Mouse (Mus musculus) central nervous system, embryonic 14 days (tissue): ENCODE data around the gene Mapk11. TPM values are rescaled to one million over a fixed set of nuclear protein-coding genes. Genes with fewer than 3 reads are reported as not detected.

Experiments
- polyA plus RNA-seq: library from polyadenylated mRNA; depleted of rRNA; stranded (reverse); fragments of >200 nt; gene quantifications from 2 replicates; pipeline ENCODE4 v1.2.3, GENCODE M21; 2012; rRNA removed

The Mapk11 gene
- 63.8 and 66.3 TPM in 2 replicates for polyA plus RNA-seq

DNA sequence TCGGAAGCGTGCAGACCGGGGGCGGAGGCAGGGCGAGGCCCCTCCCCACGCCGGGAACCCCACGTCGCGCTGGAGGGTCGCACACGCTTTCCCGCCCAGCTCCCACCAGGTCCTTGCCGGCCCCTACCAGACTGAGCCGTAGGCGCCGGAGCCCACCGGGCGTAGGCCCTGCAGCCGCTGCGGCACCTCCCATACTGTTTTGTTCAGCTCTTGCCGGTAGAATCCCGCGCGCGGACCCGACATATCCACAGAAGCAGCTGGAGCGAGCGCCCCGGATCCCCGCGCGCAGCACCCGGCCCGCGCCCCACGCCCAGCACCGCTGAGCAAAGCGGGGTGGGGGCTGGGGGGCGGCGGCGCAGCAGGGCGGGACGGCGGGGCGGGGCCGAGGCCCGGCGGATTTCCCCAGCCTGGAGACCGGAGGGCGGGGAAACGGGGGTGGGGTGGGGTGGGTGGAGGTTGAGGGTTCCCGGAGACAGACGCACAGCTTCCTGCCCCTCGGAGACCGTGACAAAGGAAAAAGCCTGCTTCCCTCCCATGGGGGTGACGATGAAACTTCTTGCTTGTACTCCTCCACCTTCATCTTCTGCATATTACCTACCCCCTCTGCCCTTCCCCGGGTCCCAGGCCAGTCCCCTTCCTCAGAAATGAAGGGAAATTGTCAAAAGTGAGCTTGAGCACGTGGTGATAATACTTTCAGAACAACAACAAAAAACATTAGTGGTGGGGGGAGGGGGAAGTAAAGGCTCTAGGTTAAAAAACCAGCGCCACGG, at the start of gene Mapk11:
Gene Mapk11 (minus strand): TSS at position 358 of the 770 bp plus-strand sequence.

DNA sequence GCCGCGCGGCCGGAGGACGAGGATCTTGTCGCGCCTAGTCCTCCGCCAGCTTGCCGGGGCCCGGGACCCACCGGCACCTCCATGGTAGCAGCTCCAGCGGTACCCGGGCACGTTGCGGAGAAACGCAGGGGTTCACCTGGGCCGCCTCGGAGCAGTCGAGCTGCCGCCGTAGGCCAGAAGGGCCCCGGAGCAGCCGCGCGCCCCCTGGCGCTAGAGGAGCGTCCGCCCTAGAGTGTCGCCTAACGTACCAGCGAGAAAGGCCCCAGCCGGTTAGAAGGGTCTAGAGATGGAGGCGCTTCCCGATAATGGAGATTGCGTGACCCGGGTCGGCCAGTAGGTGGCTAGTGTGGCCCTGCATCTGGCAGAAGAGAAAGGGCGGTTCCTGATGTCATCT, 46.9 kb upstream of the Mapk11 start, which contains the start of gene Dennd6b:
Gene Dennd6b (minus strand): TSS at position 184 of the 394 bp plus-strand sequence.

DNA sequence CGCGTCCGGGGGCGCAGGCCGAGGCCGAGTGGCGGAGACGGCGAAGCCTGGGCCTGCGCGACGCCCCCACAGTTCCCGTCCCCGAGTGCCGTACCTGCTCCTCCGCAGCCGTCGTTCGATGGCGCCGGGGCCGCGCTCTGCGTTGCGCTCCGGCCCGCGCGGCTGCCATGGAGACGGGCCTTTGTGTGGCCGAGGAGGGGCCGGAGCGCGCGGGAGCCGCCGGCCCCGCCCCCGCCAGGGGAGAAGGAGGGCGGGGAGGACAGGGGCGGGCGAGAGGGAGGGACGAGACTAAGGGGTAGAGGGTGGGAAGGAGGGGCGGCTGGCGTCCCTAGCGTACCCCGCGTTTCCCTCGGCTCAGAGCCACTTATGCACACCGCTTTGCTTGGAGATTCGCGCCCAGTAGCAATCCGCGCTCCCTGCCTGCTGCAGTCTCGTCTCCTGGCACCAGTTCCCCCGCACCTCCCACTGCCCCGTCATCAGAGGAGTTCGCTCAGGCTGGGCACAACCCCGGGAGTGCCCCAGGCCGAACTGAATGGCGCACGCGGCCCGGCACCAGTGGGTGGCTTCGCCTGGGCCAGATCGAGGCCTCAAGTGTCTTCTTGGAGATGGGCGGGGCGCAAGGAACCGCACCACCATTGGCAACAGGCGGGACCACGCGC, 31.3 kb upstream of the Mapk11 start, which contains the start of gene Plxnb2:
Gene Plxnb2 (minus strand): TSS at position 218 of the 659 bp plus-strand sequence.

DNA sequence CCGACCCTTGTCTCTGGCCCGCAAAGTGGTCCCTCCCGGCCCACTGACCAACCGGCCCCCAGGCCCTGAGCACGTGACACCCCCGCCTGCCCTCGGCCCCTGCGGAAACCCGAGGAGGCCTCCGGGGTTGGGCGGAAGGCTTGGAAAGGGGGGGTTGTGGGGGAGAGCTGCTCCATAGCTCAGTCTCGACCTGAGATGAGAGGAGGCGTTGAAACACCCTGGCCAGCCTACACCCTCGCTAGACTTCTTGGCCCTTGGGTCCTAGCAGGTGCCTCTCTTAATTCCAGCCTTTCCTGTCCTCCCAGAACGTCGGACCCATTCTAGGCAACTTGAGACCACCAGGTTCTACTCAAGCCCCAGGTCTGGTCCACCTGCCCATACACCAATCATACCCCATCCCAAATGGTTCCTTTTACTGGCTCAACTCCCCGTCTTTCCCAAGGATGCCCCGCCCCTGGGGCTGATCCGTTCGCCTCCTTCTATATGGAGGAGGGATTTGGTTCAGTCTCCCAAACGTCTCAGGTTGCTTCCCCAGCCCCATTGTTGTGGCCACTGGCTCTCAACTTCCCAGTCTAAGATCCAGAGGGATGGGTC, 8.7 kb downstream of the Mapk11 start, which contains the start of gene Mapk12:
Gene Mapk12 (minus strand): TSS at position 45 of the 594 bp plus-strand sequence.

DNA sequence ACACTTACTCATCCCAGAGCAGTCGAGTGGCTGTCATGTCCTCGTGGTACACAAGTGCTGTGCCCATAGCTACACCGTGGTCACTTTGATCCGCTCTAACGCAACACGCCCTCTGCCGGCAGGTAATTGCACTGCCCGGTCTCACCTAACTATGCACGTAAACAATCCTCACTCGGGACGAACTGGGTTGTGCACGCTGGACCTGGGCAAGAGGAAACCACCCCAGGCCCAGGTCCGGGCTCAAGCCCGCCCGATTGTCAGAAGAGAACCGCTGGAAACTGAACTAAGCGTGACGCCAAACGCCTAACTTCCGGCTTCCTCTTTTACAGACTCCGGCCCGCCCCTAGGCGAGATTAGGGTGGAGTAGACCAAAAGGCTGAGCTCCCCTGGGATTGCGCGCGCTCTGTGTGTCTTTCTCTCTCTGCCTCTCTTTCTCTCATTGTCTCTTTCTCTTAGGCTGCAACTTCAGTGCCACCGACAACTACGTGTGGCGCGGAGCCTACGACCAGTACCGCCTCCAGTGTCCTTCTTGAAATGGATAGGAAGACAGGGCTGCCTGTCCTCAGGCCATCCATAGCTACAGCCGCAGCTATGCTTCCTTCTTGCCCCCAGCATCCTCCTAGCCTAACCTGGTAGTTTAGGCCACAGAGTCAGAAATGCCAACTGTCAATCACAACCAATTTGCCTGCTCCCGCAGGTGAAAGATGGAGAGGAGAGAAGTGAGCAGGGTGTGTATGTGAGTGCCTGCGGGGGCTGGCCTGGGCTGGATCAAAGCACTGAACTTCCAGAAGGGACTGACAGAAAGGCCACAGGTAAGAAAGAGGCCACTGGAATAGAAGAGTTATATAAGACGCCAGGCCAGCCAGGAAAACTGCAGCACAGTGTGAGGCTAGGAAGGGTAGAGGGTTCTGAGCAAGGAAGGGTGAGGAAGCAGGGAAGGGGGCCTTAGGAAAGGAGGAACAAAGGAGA, 20.8 kb downstream of the Mapk11 start, which contains the start of gene Hdac10:
Gene Hdac10 (minus strand): TSS at position 319 of the 969 bp plus-strand sequence.

DNA sequence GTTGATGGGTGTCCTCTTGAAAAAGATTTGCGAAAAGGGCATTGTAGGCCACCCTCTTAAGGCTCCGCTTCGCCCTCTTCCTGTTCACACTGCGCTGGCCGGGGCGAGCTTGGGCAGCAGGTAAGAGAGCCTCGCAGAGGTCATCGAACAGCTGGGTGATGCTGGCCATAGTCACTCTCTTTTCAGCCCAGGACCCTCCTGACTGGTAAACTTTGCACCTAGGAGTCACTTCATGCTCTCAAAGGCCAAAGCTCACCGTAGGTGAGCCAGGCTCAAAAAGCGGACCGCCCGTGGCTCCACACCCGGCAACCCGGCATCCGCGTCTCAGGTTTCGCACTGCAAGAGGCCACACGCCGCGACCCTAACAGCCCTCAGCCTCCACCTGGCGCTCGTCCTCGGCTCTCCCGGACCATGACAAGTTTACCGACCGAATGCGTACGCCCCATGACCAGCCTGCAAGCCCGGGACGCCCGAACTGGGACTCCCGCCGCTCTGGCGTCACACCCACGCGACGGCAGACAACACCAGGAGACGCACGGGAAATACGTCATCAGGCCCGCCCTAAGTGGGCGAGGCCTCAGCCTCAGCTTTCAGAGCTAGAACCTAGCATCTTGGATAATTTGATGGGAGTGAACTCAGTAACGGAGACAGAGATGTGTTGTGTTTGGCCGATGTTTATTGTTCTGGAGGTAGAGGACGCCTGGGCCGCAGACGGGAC, 26.6 kb downstream of the Mapk11 start, which contains the start of gene Tubgcp6:
Gene Tubgcp6 (minus strand): TSS at position 464 of the 718 bp plus-strand sequence.

Other genes with a start within 250 kb of the Mapk11 start
- gene Ttll8, start 195.2 kb downstream of the Mapk11 start, polyA plus RNA-seq, result 0.29 and 0.53 TPM in 2 replicates
- 9.9 and 17.6 TPM in 2 replicates for gene Mlc1, start 170.6 kb downstream of the Mapk11 start, polyA plus RNA-seq
- gene Mov10l1, start 166.7 kb downstream of the Mapk11 start, polyA plus RNA-seq, result not detected in 2 replicates
- 12.5 and 14.4 TPM in 2 replicates for gene Panx2, start 89.9 kb downstream of the Mapk11 start, polyA plus RNA-seq
- gene Trabd, start 74.5 kb downstream of the Mapk11 start, polyA plus RNA-seq, result 41.0 and 43.0 TPM in 2 replicates
- 38.6 and 40.2 TPM in 2 replicates for gene Selenoo, start 60.5 kb downstream of the Mapk11 start, polyA plus RNA-seq
- gene Tubgcp6, start 26.5 kb downstream of the Mapk11 start, polyA plus RNA-seq, result 39.6 and 40.3 TPM in 2 replicates
- gene Hdac10, start 20.9 kb downstream of the Mapk11 start, polyA plus RNA-seq, result 43.2 and 45.5 TPM in 2 replicates
- 15.5 TPM in 2 replicates for gene Mapk12, start 8.9 kb downstream of the Mapk11 start, polyA plus RNA-seq
- gene Plxnb2, start 31.2 kb upstream of the Mapk11 start, polyA plus RNA-seq, result 177 and 193 TPM in 2 replicates
- 137 and 147 TPM in 2 replicates for gene Dennd6b, start 46.9 kb upstream of the Mapk11 start, polyA plus RNA-seq
- gene Ppp6r2, start 61.9 kb upstream of the Mapk11 start, polyA plus RNA-seq, result 132 and 154 TPM in 2 replicates
- 177 and 203 TPM in 2 replicates for gene Sbf1, start 165.7 kb upstream of the Mapk11 start, polyA plus RNA-seq
- gene Adm2, start 173.1 kb upstream of the Mapk11 start, polyA plus RNA-seq, result 0.04 and 0.06 TPM in 2 replicates
- gene Miox, start 184.8 kb upstream of the Mapk11 start, polyA plus RNA-seq, result not detected in 2 replicates
- 28.3 and 34.0 TPM in 2 replicates for gene Lmf2, start 206.0 kb upstream of the Mapk11 start, polyA plus RNA-seq
- gene Ncaph2, start 206.1 kb upstream of the Mapk11 start, polyA plus RNA-seq, result 118 and 120 TPM in 2 replicates
- 26.9 and 27.1 TPM in 2 replicates for gene Sco2, start 224.2 kb upstream of the Mapk11 start, polyA plus RNA-seq
- gene Tymp, start 227.4 kb upstream of the Mapk11 start, polyA plus RNA-seq, result 2.6 and 2.8 TPM in 2 replicates
- 3.2 and 3.6 TPM in 2 replicates for gene Odf3b, start 229.7 kb upstream of the Mapk11 start, polyA plus RNA-seq
- 0.01 TPM in 1 of 2 replicates, not detected in the other for gene Klhdc7b, start 235.3 kb upstream of the Mapk11 start, polyA plus RNA-seq